In the genomic region with DNA sequence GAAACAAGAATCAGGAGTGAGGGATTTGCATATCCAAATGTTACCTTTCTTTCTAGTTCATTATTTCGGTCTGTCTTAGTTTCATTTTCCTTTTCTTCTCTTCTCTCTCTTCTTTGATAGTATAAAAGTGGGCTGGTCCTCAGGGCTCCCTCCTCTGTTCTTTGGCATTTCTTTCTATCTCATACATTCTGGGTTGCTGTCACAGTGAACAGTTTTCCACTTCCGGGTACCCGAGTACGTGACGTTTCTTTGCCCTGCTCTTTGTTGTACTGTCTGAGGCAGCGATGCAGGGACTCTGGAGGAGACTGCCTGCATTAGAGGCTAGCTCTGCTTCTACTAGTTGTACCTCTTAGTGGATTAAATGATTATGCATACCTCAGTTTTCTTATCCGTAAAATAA, we compare ENCODE assay signal across 25 mouse cellular contexts.
"Had no signal": no experiment of that assay in that cellular context is flagged by ENCODE, and none has a peak within 500 bp of the region (broad histone marks: within the 10 kb centered on the region; RNA-seq: fewer than 3 reads in every experiment).

No protein-coding gene starts in this region.

- H3K27ac ChIP-seq: heart, adult 2 months; heart, embryonic 13.5 days; heart, embryonic 15.5 days; hindbrain, embryonic 13.5 days; hindbrain, embryonic 15.5 days; kidney, embryonic 15.5 days; kidney, postnatal 0 days; limb, embryonic 13.5 days; limb, embryonic 15.5 days; liver, embryonic 13.5 days had no signal

- H3K4me3 ChIP-seq: heart, adult 2 months; heart, embryonic 13.5 days; heart, embryonic 15.5 days; hindbrain, embryonic 13.5 days; hindbrain, embryonic 15.5 days; kidney, embryonic 15.5 days; limb, embryonic 13.5 days; limb, embryonic 15.5 days; liver, embryonic 13.5 days had no signal

- ATAC-seq: intestine, embryonic 16.5 days had no signal

- H3K4me2 ChIP-seq: heart, embryonic 11.5 days; heart, embryonic 13.5 days; heart, embryonic 15.5 days; hindbrain, embryonic 13.5 days; hindbrain, embryonic 15.5 days; kidney, embryonic 15.5 days; limb, embryonic 13.5 days; limb, embryonic 15.5 days; liver, embryonic 13.5 days had no signal

- H3K9ac ChIP-seq: heart, embryonic 13.5 days; heart, embryonic 15.5 days; hindbrain, embryonic 13.5 days; hindbrain, embryonic 15.5 days; kidney, embryonic 15.5 days; limb, embryonic 13.5 days; limb, embryonic 15.5 days; liver, embryonic 13.5 days had no signal

- DNase-seq: gastrocnemius, postnatal 14 days; gastrocnemius, postnatal 36 days; heart, adult 11 months; heart, adult 2 months; heart, postnatal 14 days; heart, postnatal 36 days; kidney, adult 11 months; kidney, adult 2 months; kidney, adult 9 months; kidney, postnatal 14 days; kidney, postnatal 36 days; layer of hippocampus, adult 9-11 months; layer of hippocampus, postnatal 36 days; left cerebral cortex, postnatal 4 days; liver, embryonic 13.5 days had no signal

- H3K9me3 ChIP-seq: heart, embryonic 13.5 days; heart, embryonic 15.5 days; hindbrain, embryonic 13.5 days; hindbrain, embryonic 15.5 days; kidney, embryonic 15.5 days; limb, embryonic 13.5 days; limb, embryonic 15.5 days; liver, embryonic 13.5 days had no signal

- H3K27me3 ChIP-seq: heart, embryonic 13.5 days; heart, embryonic 15.5 days; hindbrain, embryonic 13.5 days; hindbrain, embryonic 15.5 days; kidney, embryonic 15.5 days; limb, embryonic 13.5 days; limb, embryonic 15.5 days; liver, embryonic 13.5 days had no signal

- H3K4me1 ChIP-seq: heart, embryonic 13.5 days; heart, embryonic 15.5 days; hindbrain, embryonic 15.5 days; kidney, embryonic 15.5 days; liver, embryonic 13.5 days had no signal
